Mouse (Mus musculus): Measurements from ENCODE around the gene Syt16. TPM values are rescaled to one million over a fixed set of nuclear protein-coding genes. Genes with fewer than 3 reads are reported as not detected.

Gene Syt16
- not detected in 3 replicates for total RNA-seq (2017)

DNA sequence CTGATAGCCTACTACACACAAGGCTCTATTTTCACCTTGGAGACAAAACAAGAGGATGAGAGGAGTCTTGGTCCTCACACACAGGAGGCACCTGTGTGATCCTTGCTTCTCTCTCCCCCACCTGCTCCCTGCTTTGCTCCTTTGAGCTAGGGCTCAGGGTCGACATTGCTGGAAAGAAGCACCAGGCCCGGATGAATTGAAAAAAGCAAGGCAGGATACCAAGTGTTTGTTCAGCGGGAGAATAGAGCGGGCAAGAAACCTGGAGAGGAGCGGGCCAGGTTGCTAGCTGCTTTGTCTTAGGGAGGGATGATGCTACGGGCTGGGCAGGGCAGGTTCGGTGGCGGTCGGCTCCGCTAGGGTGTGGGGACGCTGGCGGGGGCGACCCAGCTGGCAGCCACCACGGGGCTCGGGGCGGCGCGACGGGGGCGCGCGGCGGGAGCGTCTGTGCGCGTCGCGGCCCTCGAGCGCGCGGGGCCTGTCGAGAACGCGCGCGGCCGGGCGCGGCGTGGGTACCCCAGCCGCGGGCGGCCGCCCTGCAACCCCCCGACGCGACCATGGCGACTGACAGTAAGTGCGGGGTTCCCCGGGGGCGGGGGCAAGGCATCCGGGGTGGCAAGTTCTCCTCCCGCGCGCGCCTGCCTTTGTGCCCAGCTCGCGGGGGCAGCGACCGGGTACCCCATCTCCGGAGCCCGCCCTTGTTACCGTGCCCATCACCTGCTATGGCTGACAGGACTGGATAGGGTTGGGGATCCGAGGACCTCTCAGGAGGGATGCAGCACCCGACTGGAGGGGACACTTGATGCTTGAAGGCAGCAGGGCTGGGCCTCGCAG is at the start of gene Syt16:
Gene Syt16, plus strand, starts transcription at position 365 of the 831 bp plus-strand sequence.
- ATAC-seq (replicated peaks; ENCODE audit: insufficient number of reproducible peaks, low FRiP score, low TSS enrichment, poor library complexity, severe bottlenecking), result no peak

DNA sequence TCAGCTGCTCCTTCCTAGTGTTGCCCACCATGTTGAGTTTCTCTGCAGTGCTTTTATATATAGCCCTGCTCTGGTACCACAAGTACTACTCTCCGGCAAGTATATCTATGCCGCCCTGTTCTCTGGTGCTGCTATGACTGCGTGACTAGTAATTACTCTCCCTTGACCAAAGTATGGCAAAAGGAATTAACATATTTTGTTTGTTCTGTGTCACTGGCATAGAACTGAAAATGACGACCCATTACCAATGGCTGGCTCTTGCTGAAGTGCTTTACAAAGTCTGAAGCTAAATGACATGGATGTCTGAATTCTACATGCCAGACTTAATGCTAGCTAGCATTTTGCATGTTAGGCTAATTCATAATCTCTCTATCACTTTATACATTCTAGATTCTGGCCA is 49.0 kb upstream of the Syt16 start:
- ATAC-seq (replicated peaks; ENCODE audit: insufficient number of reproducible peaks, low FRiP score, low TSS enrichment, poor library complexity, severe bottlenecking), result no peak

DNA sequence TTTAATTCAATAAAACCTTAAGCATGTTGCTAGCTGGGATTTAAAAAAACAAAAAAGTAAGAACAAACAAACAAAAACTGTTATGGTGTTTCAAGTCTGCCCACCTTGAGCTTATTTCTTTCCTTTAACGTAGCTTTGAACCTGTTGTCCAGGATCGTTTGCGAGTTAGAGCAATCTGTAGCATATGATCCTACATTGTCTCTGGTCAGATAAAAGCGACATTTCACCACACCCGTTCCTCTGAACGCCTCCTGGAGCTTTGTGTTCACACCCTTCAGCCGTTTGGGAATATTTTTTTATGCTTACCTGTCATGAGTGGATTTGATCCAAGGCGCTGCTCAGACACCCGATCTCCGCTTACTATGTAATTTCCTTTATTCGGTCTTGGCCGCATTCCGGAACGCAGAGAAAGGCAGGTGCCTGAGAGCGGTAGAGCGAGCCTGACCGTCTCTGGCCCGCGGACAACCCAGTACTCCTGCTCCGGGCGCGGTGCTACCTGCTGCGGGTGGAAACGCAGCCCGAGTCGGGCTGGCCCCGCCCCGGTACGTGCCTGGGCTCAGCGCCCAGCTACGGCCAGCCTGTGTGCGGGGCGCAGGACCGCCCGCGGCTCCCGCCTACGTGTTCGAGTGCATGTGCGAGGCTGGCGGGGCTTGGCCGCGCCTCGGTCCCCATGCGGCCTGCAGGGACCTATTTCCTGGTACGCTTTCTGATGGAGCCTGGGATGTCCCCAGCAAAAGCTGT is 48.0 kb upstream of the Syt16 start:
- ATAC-seq (replicated peaks; ENCODE audit: insufficient number of reproducible peaks, low FRiP score, low TSS enrichment, poor library complexity, severe bottlenecking), result no peak

DNA sequence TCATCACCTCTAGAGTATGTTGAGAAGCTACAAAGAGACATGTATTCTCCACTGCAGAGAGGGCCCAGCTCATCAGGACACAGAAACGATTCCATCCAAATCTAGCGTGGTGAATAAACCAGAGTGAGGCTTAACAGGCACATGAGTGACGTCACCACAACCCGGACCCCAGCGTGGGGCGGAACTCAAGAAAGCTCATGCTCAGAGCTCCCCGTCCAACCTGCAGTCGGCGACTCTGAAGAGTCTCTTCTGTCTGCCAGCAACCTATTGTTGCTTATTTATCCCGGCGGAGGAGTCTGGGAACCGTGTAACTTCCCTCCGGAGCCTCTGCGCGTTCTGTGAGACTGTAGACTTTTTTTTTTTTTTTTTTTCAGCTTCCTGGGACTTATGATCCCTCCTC is 44.6 kb upstream of the Syt16 start:
- ATAC-seq (replicated peaks; ENCODE audit: insufficient number of reproducible peaks, low FRiP score, low TSS enrichment, poor library complexity, severe bottlenecking), result no peak

DNA sequence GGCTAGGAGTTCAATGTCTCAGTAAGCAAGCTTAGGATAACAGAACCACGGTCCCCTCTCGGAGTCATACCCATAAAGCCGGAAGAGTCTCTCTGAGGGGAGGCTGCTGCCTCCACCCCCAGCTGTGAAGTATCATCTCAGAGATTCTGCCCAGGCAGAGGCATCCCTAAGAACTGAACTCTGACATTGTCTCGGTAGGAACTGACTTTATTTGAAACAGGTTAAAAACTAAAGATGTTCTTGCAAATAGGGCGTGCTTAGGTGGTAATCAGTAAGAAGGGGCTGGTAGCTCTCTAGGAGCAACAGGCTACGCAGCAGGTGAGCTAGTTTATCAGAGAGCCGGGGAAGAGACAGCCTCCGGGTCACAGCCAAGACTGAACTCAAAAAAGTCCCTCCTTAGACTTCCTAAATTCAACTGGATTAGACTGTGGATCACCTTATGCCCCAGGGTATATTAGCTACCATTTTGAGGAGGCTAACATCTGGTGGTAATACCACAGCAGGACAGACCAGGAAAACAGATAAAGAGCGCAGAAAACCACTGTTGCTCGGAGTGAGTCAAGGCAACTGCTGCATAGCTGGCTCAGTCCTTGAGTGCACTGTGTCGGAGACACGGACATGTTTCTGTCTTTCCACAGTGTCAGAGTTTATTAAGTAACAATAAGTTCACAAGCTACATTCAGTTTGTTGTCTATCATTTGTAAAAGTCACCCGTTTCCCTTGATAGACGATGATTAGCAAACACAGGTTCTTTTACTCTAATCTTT is 43.9 kb upstream of the Syt16 start:
- 0 out of 2 replicates have a peak, but pooled peaks have one; percentile 19 for ATAC-seq (replicated peaks; ENCODE audit: insufficient number of reproducible peaks, low FRiP score, low TSS enrichment, poor library complexity, severe bottlenecking)

DNA sequence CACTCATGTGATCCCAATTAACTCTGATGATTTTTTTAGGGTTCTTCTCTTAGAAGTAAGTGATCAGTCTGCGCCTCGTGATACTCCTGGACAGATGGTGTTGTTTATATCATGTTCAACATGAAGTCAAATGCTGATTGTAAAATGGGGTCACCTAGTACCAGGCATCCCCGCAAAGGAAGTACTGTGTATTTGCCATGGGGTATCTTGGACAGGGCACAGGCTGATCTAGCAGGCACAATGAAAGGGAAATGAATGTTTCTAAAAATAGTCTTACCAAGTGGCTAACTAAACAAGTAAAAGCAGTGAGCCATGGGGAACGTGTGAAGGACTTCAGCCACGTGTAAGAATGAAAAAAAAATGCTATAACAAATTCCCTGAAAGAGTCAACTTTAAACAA is 42.7 kb upstream of the Syt16 start:
- ATAC-seq (replicated peaks; ENCODE audit: insufficient number of reproducible peaks, low FRiP score, low TSS enrichment, poor library complexity, severe bottlenecking), result no peak

DNA sequence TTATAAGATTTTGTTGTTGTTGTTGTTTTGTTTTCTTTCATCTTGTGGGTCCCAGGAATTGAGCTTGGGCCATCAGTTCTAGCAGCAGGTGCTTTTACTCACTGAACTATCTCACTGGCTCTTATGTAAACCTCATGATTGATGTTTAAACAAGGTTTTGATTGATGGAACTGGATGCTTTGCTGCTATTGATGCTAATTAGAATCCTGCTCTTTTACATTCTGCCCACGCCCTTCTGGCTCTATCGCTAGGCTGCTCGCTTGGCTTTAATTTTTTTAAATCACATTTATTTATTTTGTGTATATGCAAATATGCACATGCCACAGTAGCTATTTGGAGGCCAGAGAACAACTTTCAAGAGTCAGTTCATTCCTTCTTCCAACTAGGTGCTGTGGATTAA is 39.8 kb upstream of the Syt16 start:
- ATAC-seq (replicated peaks; ENCODE audit: insufficient number of reproducible peaks, low FRiP score, low TSS enrichment, poor library complexity, severe bottlenecking), result no peak

- no peak for ATAC-seq (replicated peaks; ENCODE audit: insufficient number of reproducible peaks, low FRiP score, low TSS enrichment, poor library complexity, severe bottlenecking)
These were observed 38.6 kb upstream of the Syt16 start for GRCm38 (mm10) chr12:73958830-73959229.

DNA sequence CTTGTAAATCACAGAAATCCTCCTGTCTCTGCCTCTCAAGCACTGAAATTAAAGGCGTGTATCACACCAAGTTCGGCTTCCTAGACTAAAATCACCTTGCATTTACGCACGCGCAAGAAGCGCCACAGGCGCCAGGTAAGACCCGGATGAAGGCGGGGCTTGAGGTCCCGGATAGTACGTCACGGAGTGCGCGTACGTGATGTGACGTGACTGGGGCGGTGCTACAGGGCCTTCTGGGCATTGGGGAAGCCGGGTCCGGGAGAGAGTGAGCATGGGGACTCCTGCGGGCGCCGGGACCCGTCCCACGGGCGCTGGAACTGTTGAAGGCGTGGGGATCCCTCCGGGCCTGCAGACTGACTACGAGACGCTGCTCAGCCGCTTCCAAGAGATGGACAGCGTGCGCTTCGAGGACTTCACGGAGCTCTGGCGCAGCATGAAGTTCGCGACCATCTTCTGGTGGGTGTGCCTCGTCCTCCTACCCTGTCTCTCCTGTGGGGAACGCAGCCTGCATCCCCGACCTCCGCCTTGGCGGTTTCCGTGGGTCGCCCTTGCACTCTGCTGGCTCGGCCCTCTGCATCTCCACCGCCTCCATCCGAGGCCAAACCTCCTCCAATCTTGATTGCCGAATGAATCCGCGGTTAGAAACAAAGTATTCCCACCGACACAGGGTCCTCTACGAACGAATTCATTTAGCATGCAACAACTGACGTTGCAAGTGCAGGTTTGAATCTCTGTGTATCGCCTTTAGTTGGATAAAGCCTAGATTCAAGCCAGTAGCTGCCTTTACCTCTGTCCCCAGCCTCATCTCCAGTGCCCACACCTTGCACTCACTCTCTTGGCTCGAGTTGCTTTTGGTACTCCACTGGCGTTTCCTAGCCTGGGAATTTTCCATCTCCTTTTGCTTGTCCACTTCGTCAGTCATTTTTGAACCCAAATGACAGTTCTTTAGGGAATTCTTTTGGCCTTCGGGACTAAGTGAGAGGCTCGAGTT is 32.9 kb upstream of the Syt16 start, which contains the start of gene Snapc1:
Gene Snapc1, plus strand, starts transcription at position 191 of the 991 bp plus-strand sequence.
- peak; percentile 99 for ATAC-seq (replicated peaks; ENCODE audit: insufficient number of reproducible peaks, low FRiP score, low TSS enrichment, poor library complexity, severe bottlenecking)

DNA sequence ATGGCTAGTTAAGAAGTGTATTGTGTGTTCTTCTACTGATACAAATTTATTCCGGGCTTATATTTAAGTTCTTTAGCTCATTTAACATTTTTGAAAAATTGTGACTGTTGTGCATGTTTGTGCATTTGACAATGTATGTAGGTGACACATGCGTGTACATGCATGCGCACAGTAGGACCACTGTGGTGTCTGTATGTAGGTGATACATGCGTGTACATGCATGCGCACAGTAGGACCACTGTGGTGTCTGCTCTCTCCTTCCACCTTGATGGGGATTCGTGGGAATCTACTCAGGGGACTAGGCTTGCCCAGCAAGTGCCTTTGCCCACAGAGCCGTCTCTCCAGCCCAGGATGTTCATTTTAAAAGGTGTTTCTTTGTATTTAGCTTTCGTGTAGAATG is 28.3 kb upstream of the Syt16 start:
- ATAC-seq (replicated peaks; ENCODE audit: insufficient number of reproducible peaks, low FRiP score, low TSS enrichment, poor library complexity, severe bottlenecking), result no peak

GRCm38 (mm10) chr12:73974584-73974983 is 22.9 kb upstream of the Syt16 start:
- ATAC-seq (replicated peaks; ENCODE audit: insufficient number of reproducible peaks, low FRiP score, low TSS enrichment, poor library complexity, severe bottlenecking), result no peak

DNA sequence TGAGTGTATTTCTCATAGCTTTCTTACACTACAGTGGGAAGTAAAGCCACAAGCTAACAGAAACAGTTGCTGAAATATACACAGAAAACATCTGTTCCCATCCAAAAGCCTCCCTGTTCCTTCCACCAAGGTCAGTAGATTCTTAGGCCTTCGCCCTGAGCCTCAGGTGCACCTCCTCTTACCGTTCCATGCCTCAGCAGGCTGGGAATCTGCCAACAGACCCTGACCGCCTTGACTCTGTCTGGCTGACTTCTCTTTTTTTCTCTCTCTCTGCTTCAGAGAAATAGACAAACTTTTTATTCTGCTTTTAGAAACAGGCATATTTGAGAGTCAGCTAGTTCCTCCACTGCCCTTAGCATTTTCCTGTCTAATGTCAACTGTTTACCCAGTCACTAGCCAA is 19.3 kb upstream of the Syt16 start:
- no peak for ATAC-seq (replicated peaks; ENCODE audit: insufficient number of reproducible peaks, low FRiP score, low TSS enrichment, poor library complexity, severe bottlenecking)

DNA sequence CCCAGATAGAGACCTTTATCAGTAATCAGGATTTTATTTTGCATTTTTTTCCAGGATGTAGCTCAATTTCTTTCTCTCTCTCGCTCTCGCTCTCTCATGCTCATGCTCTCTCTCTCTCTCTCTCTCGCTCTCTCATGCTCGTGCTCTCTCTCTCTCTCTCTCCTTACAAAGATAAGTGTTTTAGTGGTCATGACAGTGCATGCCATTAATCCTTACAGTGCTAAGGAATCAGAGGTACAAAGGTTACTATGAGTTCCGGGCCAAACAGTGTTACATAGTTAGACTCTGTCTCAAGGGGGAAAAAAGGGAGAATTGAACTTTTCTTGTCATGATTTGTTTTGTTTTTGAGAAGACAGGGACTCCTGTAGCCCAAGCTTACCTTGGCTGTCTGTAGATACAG is 17.8 kb upstream of the Syt16 start:
- ATAC-seq (replicated peaks; ENCODE audit: insufficient number of reproducible peaks, low FRiP score, low TSS enrichment, poor library complexity, severe bottlenecking), result no peak

- no peak for ATAC-seq (replicated peaks; ENCODE audit: insufficient number of reproducible peaks, low FRiP score, low TSS enrichment, poor library complexity, severe bottlenecking)
These were observed 14.9 kb upstream of the Syt16 start for GRCm38 (mm10) chr12:73982533-73982932.

DNA sequence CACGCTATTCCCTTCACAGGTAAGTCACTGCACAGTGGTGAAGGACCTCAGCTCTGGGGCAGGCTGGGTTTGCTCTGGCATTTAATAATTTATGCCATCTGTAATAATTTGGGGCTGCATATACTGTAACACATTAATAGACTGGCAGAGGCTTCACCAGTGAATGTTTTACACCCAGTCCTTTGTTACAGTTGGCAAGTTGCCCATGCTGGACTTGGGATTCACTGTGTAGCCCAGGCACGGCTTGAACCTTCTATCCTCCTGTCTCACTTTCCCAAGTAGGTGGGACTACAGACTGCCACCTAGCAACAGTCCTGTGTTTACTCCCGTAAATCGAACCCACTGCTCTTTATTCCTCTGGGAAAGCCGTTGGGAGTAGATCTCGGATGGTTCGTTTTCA is 11.2 kb upstream of the Syt16 start:
- ATAC-seq (replicated peaks; ENCODE audit: insufficient number of reproducible peaks, low FRiP score, low TSS enrichment, poor library complexity, severe bottlenecking), result no peak

GRCm38 (mm10) chr12:73988393-73989008 is 9.0 kb upstream of the Syt16 start:
- ATAC-seq (replicated peaks; ENCODE audit: insufficient number of reproducible peaks, low FRiP score, low TSS enrichment, poor library complexity, severe bottlenecking), result no peak

GRCm38 (mm10) chr12:73989594-73989993 is 7.9 kb upstream of the Syt16 start:
- ATAC-seq (replicated peaks; ENCODE audit: insufficient number of reproducible peaks, low FRiP score, low TSS enrichment, poor library complexity, severe bottlenecking), result 0 out of 2 replicates have a peak, but pooled peaks have one; percentile 56

DNA sequence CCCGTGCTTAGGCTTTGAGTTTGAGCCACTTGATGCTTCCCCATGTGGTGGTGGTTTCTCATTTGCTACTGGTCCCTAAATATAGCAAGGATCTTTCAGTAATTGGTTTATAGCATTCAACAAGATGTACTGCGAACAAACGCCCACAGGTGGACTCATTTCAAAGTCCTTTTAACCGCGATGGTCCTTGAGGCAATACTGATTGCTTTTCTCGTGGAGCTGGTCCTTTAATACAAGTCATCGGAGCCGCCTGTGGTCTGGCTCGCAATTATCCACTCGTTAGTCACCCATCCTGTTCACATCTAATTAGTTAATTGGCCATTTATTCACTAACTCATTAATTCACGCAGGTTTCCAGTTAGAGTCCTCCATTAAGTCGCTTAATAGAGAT is 560 bp upstream of the Syt16 start:
- ATAC-seq (replicated peaks; ENCODE audit: insufficient number of reproducible peaks, low FRiP score, low TSS enrichment, poor library complexity, severe bottlenecking), result no peak

Data from monocyte, adult 5-6 weeks (primary cell).